Mouse (Mus musculus): ENCODE measurements at regions not wholly inside any gene's neighbourhood (a gene's known extent, or its start where the extent isn't known, plus 50 kb on each side); places are given as distances from the start of the nearest gene placed in this dataset.

DNA sequence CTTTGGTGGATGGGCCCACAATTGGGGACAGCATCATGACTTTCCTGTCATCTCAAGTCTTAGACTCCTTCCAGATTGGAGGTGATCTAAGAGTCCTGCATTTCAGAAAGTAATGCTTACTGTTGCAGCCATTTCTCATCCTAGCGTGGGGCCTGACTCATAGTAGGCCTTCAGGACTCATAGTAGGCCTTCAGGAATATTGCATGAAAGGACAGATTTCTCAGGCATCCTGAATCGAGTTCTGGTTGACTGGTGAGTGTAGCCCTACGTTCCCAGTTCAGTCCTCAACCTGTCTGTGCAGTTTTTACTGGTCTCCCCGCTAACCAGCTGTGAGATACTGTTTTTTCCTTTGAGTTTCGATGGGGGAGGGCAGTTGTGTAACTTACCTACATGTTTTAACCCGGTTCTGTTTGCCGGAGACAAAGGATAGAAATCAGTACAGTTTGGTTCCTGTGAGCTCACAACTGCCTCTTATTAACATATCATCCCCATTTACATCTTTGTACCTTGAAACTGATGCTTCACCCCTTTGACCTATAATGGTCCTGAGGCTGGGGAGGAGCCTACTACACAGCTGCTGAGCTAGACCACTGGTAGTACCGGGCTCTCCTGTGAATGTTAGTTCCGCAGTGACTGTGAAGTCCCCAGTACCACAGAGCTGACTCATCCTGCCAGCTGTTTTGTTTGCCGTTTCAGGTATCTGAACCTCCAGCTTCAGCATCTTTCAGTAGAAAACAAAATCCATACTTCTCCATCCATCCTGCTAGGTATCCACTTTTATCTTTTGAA lies 1222.2 kb upstream of the A1bg start:
- TF ChIP-seq CTCF (IDR thresholded peaks at IDR 0.05; ENCODE audit: borderline replicate concordance, control insufficient read depth, extremely low read depth, insufficient read depth, low read length, poor library complexity) (no peak), POLR2A (IDR thresholded peaks at IDR 0.05; ENCODE audit: control insufficient read depth, extremely low read depth, insufficient read depth, low read length, poor library complexity) (no peak)
